8 mouse cellular contexts compared by ENCODE assay signal in genomic region chr14:21750008-21750880, GRCm38 (mm10). TPM values are rescaled to one million over a fixed set of nuclear protein-coding genes. Genes with fewer than 3 reads are reported as not detected.
DNase-seq lines count a peak whose midpoint lies in the region; ATAC-seq and TF ChIP-seq lines count a peak whose summit lies in the region.

Gene Samd8, plus strand, starts transcription at chr14:21750531.

- H3K9ac ChIP-seq in MEL (ENCODE audit: control insufficient read depth, low read depth, low read length, poor library complexity, severe bottlenecking), result peak within 1 kb of the TSS; percentile 89
- H3K9ac ChIP-seq in forebrain, embryonic 16.5 days (replicated peaks; ENCODE audit: low read depth, low read length), result peak within 1 kb of the TSS; percentile 82
- H3K9ac ChIP-seq in neural tube, embryonic 14.5 days (replicated peaks; ENCODE audit: low read depth, low read length), result peak within 1 kb of the TSS; percentile 86

- peak; percentile 82 for ATAC-seq in forebrain, embryonic 16.5 days
- peak; percentile 89 for ATAC-seq in neural tube, embryonic 14.5 days (ENCODE audit: low read depth)

- TF ChIP-seq POLR2A in MEL (IDR thresholded peaks at IDR 0.05; ENCODE audit: control insufficient read depth in 1 of 2, insufficient read depth in 1 of 2, low read depth in 1 of 2, low read length in 2 of 2, poor library complexity in 1 of 2), result peak; percentile 80 to 85

- peak; percentile 89 for DNase-seq in MEL (ENCODE audit: low read depth, low spot score)
- DNase-seq in cerebellum, adult 18-20 months, result peak; percentile 83 to 89
- DNase-seq in heart, postnatal 25 days (ENCODE audit: low spot score), result peak; percentile 73
- DNase-seq in layer of hippocampus, adult 11-12 months (ENCODE audit: low spot score), result peak; percentile 86
- peak; percentile 81 to 83 for DNase-seq in lung, adult 18-20 months
- DNase-seq in testis, postnatal 10 days (ENCODE audit: low spot score), result peak; percentile 92

- peak within 1 kb of the TSS; percentile 74 for H3K4me2 ChIP-seq in forebrain, embryonic 16.5 days (ENCODE audit: low read length)
- peak within 1 kb of the TSS; percentile 65 for H3K4me2 ChIP-seq in neural tube, embryonic 14.5 days (ENCODE audit: low read depth, low read length)

- no peak for TF ChIP-seq CTCF in MEL (IDR thresholded peaks at IDR 0.05 in 2 of 3, conservative IDR thresholded peaks at IDR 0.05 in 1 of 3; ENCODE audit: control insufficient read depth in 1 of 3, insufficient read depth in 1 of 3, low read depth in 2 of 3, low read length in 3 of 3, poor library complexity in 1 of 3, severe bottlenecking in 1 of 3)

- no peak for TF ChIP-seq RAD21 in MEL (IDR thresholded peaks at IDR 0.05; ENCODE audit: low read depth, low read length)

- no peak for TF ChIP-seq EP300 in MEL (IDR thresholded peaks at IDR 0.05; ENCODE audit: low read depth in 1 of 2, low read length in 2 of 2)

- no peaks in the 10 kb centered on the region for H3K27me3 ChIP-seq in MEL (ENCODE audit: control insufficient read depth in 1 of 2, insufficient read depth in 2 of 2, low read length in 2 of 2)
- H3K27me3 ChIP-seq in forebrain, embryonic 16.5 days (replicated peaks; ENCODE audit: control insufficient read depth, insufficient read depth, low read length), result no peaks in the 10 kb centered on the region
- no peaks in the 10 kb centered on the region for H3K27me3 ChIP-seq in neural tube, embryonic 14.5 days (ENCODE audit: control insufficient read depth, insufficient read depth, low read length)

- intact Hi-C loops in heart, postnatal 25 days (cut with DNase I), result loop anchor here (2.0 kb wide), 1 partner anchor 99 kb away; the partner anchor contains the start of gene Comtd1

- H3K27ac ChIP-seq in MEL (ENCODE audit: control insufficient read depth, low read depth, low read length), result peak within 1 kb of the TSS; percentile 37
- peak within 1 kb of the TSS; percentile 86 for H3K27ac ChIP-seq in forebrain, embryonic 16.5 days (ENCODE audit: low read length)
- peak within 1 kb of the TSS; percentile 86 for H3K27ac ChIP-seq in neural tube, embryonic 14.5 days (ENCODE audit: low read depth, low read length)

- peaks cover 30% of the 10 kb centered on the region for H3K79me2 ChIP-seq in MEL (ENCODE audit: control insufficient read depth, insufficient read depth, low read length, poor library complexity)

- peaks cover 0 to 20% of the 10 kb centered on the region in 2 experiments; a peak in 2 of 4 replicates for H3K36me3 ChIP-seq in MEL (ENCODE audit: control insufficient read depth in 1 of 2, insufficient read depth in 2 of 2, low read length in 2 of 2)
- H3K36me3 ChIP-seq in forebrain, embryonic 16.5 days (ENCODE audit: control insufficient read depth, insufficient read depth), result no peaks in the 10 kb centered on the region
- H3K36me3 ChIP-seq in neural tube, embryonic 14.5 days (ENCODE audit: control insufficient read depth, insufficient read depth, low read length), result no peaks in the 10 kb centered on the region

- H3K4me3 ChIP-seq in MEL (ENCODE audit: control insufficient read depth in 1 of 2, insufficient read depth in 1 of 2, low read depth in 2 of 2, low read length in 2 of 2), result peak within 1 kb of the TSS; percentile 91 to 100
- peak within 1 kb of the TSS; percentile 84 for H3K4me3 ChIP-seq in forebrain, embryonic 16.5 days (replicated peaks; ENCODE audit: low read length)
- peak within 1 kb of the TSS; percentile 95 for H3K4me3 ChIP-seq in neural tube, embryonic 14.5 days (ENCODE audit: low read depth, low read length)

- no peaks in the 10 kb centered on the region for H3K9me3 ChIP-seq in MEL (replicated peaks; ENCODE audit: insufficient read depth, low read length)
- no peaks in the 10 kb centered on the region for H3K9me3 ChIP-seq in forebrain, embryonic 16.5 days (ENCODE audit: control insufficient read depth, low read length)
- no peaks in the 10 kb centered on the region for H3K9me3 ChIP-seq in neural tube, embryonic 14.5 days (ENCODE audit: control insufficient read depth, low read length)

- 7% methylated on average over 51 of the region's 52 CpGs for WGBS in forebrain, embryonic 16.5 days
- WGBS in neural tube, embryonic 14.5 days, result 7% methylated on average over 52 of the region's 52 CpGs

- H3K4me1 ChIP-seq in MEL (ENCODE audit: control insufficient read depth in 1 of 2, insufficient read depth in 2 of 2, low read length in 2 of 2), result peaks cover 8 to 23% of the 10 kb centered on the region in 2 experiments
- H3K4me1 ChIP-seq in forebrain, embryonic 16.5 days (replicated peaks; ENCODE audit: control insufficient read depth, insufficient read depth, low read length), result peaks cover 13% of the 10 kb centered on the region
- peaks cover 12% of the 10 kb centered on the region for H3K4me1 ChIP-seq in neural tube, embryonic 14.5 days (ENCODE audit: control insufficient read depth, insufficient read depth, low read length)

TF ChIP-seq in MEL, 35 proteins besides CTCF, POLR2A, EP300 and RAD21:
- TF ChIP-seq KAT2A (conservative IDR thresholded peaks at IDR 0.05; ENCODE audit: low read depth, low read length) (no peak; the same call in 1 of the 2 replicates), MAFK (IDR thresholded peaks at IDR 0.05; ENCODE audit: borderline replicate concordance, low read depth, low read length) (no peak), ELF1 (IDR thresholded peaks at IDR 0.05; ENCODE audit: low read depth, low read length) (peak; percentile 81), MAZ (IDR thresholded peaks at IDR 0.05; ENCODE audit: low read depth, low read length) (peak; percentile 71; the same call in 1 of the 2 replicates), TAL1 (IDR thresholded peaks at IDR 0.05; ENCODE audit: low read length) (no peak), NELFE (IDR thresholded peaks at IDR 0.05; ENCODE audit: low read depth, low read length) (peak; percentile 78), ZNF384 (IDR thresholded peaks at IDR 0.05; ENCODE audit: low read depth, low read length) (no peak), CHD2 (IDR thresholded peaks at IDR 0.05; ENCODE audit: low read length) (no peak), ZC3H11A (IDR thresholded peaks at IDR 0.05; ENCODE audit: low read depth, low read length) (no peak), USF2 (IDR thresholded peaks at IDR 0.05; ENCODE audit: borderline replicate concordance in 1 of 2, insufficient read depth in 1 of 2, low read depth in 1 of 2, low read length in 2 of 2) (no peak), HCFC1 (IDR thresholded peaks at IDR 0.05; ENCODE audit: low read depth, low read length) (peak; percentile 79), ZMIZ1 (IDR thresholded peaks at IDR 0.05; ENCODE audit: low read depth, low read length) (peak; percentile 51; the same call in 1 of the 2 replicates), GATA1 (IDR thresholded peaks at IDR 0.05; ENCODE audit: low read depth, low read length) (no peak), E2F4 (IDR thresholded peaks at IDR 0.05; ENCODE audit: borderline replicate concordance, low read depth, low read length) (no peak), ETS1 (IDR thresholded peaks at IDR 0.05; ENCODE audit: low read depth, low read length) (peak; percentile 15; the same call in 1 of the 2 replicates), TBP (IDR thresholded peaks at IDR 0.05; ENCODE audit: low read depth, low read length) (peak; percentile 60; the same call in 1 of the 2 replicates), UBTF (IDR thresholded peaks at IDR 0.05; ENCODE audit: borderline replicate concordance, insufficient read depth, low read depth, low read length) (0 out of 2 replicates have a peak, but pooled peaks have one; percentile 41), CHD1 (IDR thresholded peaks at IDR 0.05; ENCODE audit: low read depth, low read length) (no peak), SIN3A (IDR thresholded peaks at IDR 0.05; ENCODE audit: low read length) (no peak), SMC3 (IDR thresholded peaks at IDR 0.05; ENCODE audit: low read depth, low read length) (0 out of 2 replicates have a peak, but pooled peaks have one; percentile 2), USF1 (IDR thresholded peaks at IDR 0.05; ENCODE audit: low read depth, low read length) (no peak), RCOR1 (IDR thresholded peaks at IDR 0.05; ENCODE audit: low read depth, low read length) (no peak), POLR2AphosphoS2 (IDR thresholded peaks at IDR 0.05; ENCODE audit: low read length) (0 out of 2 replicates have a peak, but pooled peaks have one; percentile 73), GABPA (IDR thresholded peaks at IDR 0.05; ENCODE audit: low read depth, low read length) (no peak)

RNA-seq across cellular contexts. Expression of gene Samd8, which starts in this region (rescaled TPM):
- total RNA-seq in MEL (2012; rRNA removed), result 5.8 and 6.7 TPM in 2 replicates
- 1 to 10 TPM in 1 of 2 experiments, not detected in 1; 6.8 TPM for polyA plus RNA-seq in MEL (2012; ENCODE audit: insufficient read depth in 1 of 2, insufficient read length in 2 of 2, low read depth in 1 of 2, low replicate concordance in 2 of 2, missing spikeins in 1 of 2)
- polyA plus RNA-seq in forebrain, embryonic 16.5 days (2015; fragmentation: Nextera tagmentation; extraction: Ambion mirVana), result 23.1 and 24.6 TPM in 2 replicates
- 10 to 100 TPM; 26.1 to 28.5 TPM for total RNA-seq in heart, postnatal 25 days (2021)
- polyA plus RNA-seq in neural tube, embryonic 14.5 days (2014; fragmentation: Nextera tagmentation; extraction: Ambion mirVana), result 19.2 and 26.6 TPM in 2 replicates

Comparison
In these comparisons a context has a peak if more than half of its experiments do, and no peak if none do; other contexts are left out.
1. Peak in every context shown above with its lines: DNase-seq, ATAC-seq, H3K4me3 ChIP-seq and H3K27ac ChIP-seq.